Mouse (Mus musculus) CD4-positive, CD25-positive, alpha-beta regulatory T cell, adult 2 months (primary cell): ENCODE data around the gene Sgms1.

Source experiments
- DNase-seq: peaks from one replicate; pipeline ENCODE4 v3.0.0-alpha.2; 2012; ENCODE audit warnings: low read depth, low spot score

The Sgms1 gene

DNA sequence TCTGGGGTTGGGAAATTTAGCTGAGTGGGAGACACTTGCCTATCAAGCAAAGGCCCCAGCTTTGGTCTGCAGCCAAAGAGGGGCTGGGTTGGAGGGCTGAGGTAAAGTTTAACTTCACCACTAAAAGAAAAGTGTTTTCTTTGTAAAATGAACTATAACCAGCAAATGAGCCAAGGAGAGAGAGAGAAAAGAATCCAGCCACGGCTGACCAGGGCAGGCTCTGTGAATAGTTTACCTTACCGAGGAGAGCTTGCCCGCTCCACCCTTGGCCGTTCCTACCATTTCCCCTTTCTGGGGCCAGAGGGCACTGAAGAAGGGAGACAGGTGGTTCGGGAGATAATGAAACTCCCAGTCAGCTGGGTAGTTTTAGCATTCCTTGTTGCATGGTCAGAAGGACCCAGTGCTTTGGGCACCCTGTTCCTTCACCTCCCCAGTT lies 209.5 kb downstream of the Sgms1 start:
- no peak for DNase-seq

DNA sequence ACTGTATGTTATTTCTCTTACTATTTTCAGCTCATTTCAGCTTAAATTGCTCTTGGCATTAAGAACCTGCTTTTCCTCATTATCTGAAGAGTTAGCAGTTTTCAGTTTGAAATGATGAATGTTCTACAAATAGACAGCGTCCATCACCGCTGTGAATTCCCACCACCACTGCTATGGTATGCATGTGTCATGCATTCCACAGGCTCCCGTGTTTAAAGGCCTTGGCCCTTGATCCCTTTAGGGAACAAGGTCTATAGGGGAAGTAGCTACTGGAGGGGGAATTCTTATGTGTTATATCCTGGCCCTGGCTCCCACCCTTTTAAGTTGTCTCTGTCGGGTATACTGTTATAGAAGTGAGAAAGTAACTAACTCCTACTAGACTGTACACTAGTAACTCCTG lies 210.0 kb downstream of the Sgms1 start:
- no peak for DNase-seq

DNA sequence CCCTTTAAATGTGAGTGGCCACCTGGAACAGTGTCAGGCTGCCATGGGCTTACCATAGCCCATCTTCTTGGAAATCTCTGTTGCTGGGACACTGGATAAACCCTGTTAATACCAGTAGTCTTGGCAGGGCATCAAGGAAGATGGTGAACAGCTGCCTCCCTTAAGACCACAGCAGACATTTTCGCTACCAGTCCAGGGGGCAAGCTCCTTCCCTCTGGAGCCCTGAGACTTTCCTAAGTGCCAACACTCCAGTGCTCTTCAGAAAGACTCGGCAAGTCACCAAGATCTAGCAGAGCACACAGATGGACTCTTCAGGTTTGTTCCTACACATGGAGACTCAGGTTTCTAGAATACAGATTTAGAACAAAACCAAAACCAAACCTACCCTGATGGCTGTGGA lies 211.4 kb downstream of the Sgms1 start:
- DNase-seq = no peak

DNA sequence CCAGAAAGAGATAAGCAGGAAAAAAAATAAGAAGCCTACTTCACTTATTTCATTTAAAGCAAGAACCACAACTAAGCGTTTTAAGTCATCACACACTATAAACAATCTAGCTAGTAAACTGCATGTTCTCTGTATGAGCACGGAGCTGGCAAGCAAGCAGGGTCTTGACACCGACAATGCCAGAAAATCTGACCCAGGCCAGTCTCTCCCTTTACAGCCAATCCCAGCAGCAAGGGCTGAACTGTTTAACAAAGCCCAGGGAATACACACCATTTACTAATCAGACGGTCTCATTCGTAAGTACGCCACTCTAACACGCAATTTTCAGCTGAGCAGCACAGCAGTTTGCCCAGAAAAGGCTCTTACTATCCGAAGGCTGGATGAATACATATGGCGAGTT lies 213.1 kb downstream of the Sgms1 start:
- DNase-seq = no peak

DNA sequence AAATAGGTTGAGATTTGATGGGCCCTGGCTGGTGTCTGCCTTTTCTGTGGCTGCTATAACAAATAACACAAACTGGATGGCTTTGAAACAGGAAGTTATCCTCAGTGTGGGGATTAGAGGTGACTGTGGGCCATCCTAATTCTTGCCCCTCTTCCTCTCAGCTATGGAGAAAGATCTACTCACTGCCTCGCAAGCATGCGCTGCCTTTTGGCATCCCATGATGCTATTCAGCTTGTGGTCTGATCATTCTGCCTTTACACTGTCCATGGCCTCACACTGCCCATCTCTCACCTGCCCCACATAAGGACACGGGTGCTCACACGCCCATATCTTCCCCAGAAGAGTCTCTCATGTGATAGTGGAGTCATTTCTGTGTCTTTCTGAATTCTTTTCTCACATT lies 213.5 kb downstream of the Sgms1 start:
- no peak for DNase-seq

DNA sequence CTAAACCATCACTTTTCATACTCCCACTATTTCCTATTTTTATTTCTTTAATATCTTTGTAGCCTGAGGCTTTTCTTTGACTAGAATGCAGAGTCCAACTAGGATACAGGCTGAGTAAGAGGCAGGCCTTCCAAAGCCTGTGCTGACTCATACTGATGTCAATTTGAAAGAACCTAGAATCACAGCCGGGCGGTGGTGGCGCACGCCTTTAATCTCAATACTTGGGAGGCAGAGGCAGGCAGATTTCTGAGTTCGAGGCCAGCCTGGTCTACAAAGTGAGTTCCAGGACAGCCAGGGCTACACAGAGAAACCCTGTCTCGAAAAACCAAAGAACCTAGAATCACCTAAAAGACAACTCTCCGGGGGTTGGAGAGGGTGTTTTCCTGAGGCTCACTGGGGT lies 214.5 kb downstream of the Sgms1 start:
- no peak for DNase-seq

DNA sequence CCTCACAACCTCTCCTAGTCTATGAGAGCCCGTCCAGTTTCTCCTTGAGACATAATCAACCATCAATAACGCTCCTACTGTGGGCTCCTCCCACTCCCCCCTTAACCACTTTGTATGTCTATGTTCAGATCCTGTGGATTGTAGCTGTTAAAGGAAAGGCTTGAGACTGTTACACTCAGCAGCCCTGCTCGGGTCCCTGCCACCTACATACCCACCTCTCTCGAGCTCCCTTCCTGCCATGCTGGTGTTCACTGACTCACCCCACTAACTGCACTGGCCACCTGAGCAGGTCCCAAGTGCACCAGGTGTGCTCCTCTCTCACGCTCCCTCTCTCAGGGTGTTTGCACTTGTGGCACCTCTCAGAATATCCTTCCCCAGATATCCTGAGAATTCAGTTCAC lies 215.0 kb downstream of the Sgms1 start:
- no peak for DNase-seq

DNA sequence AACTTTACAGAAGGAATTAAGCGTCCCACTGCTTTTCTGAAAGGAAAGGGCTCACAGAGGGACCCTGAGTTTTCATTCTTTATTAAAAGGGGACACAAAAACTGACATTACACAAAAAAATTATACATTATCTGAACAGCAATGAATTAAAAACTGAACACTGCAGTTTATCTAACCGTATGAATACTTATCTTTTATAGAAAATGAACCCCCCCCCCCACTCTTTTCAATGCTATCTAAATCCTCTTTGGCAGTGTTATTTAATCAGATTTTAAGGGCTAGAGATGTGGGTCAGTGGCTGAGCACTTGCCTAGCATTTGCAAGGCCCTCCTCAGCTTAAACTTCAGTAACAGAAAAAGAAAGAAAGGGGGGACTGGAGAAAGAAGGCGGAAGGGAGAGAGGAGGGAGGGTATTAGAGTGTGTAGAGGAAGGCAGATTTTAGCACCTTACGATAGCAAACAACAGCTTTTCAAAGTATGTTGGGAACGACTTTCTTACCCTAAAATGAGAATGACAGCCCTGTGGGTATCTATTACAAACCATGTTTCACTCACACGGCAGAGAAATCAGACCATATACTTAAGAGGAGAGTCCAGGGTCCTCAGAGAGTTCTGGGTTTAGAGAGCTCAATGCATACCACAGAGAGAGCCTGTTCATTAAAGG lies 215.9 kb downstream of the Sgms1 start:
- no peak for DNase-seq

DNA sequence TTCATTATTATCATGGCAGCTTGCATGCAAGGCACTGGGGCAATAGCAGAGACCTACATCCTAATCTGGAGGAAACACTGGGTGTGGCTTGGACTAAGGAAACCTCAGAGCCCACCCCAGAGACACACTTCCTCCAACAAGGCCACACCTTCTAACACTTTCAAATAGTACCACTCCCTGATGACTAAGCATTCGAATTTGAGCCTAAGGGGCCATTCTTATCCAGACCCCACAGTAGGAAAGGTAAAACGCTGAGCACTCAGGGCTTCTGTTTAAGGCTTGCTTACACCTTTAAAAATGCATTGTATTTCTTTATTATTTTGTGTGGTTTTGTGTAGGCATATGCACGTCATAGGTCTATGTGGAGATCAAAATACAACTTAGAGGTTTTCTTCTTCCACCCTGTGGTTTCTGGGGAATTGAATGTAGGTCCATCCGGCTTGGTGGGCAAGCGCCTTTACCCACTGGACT lies 217.0 kb downstream of the Sgms1 start:
- peak; percentile 69 for DNase-seq

DNA sequence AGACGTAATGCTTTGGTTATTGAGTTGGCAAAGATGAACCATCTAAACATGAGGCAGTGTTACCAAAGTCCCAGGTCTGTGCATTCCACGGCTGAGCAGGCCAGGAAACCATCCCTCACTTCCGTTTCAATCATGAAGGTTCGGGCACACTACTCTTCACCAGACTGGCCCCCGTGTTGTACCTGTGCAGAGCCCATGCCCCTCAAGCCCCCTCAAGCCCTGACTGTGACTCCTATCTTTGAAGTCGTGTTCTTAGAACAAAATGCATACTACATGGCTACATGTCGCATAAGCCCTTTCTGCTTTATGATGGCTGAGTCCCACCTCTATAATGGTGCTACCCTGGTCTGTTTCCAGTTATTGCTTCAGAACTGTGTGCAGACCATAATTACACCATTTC lies 217.5 kb downstream of the Sgms1 start:
- no peak for DNase-seq

DNA sequence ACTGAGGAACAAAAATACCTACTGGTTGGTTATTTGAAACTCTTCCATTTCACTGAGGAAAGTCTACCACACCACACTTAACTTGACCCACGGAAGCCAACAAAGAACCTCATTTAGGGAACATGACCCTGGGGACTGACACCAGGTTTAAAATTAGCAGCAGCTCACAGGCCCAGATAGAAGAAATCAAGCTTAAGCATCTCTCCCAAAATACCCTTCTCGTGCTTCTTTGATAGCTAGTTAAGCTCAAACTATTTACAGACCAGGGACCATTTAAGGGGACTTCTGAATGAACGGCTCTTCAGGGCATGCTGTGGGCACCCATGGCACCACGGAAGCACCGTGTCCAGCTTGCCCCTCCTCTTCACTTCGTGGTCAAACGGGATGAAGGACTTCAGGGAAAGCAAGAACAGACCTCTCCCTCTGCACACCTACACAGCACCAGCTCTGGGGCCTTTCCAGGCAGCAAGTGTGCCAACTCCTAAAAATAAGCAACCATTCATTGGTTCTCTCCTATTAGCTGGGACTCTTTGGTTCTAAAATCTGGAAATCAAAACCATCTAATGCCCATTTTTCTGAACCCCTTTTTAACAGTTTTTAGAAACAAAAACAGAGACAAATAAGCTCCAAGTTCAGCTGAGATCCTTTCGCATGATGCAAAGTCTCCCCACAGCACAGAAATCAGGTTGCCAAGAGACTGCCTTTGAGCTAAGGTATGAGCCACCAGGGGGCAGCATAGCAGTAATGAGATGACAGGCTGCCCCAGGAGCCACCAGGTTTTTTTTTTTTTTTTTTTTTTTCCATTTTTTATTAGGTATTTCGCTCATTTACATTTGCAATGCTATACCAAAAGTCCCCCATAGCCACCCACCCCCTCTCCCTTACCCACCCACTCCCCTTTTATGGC lies 219.6 kb downstream of the Sgms1 start:
- DNase-seq = peak; percentile 92

DNA sequence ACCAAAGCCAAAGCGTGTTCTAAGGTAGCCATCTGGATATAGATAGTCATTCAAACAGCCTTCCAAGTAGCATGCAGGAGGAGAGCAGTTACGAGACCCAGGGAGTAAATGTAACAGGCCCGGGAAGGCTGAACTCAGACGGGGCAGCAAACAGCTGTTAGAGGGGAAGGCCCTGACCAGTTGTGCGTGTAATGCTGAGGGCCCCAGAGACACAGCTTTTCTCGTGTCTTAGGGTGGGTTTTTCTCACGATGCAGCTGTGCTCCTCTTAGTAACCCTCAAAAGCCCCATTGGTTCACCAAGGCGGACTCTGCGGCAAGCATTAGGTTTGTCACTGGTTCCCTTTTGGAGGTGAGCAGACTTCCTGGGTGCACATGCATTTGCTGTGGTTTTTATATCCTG lies 221.5 kb downstream of the Sgms1 start:
- peak; percentile 24 for DNase-seq

DNA sequence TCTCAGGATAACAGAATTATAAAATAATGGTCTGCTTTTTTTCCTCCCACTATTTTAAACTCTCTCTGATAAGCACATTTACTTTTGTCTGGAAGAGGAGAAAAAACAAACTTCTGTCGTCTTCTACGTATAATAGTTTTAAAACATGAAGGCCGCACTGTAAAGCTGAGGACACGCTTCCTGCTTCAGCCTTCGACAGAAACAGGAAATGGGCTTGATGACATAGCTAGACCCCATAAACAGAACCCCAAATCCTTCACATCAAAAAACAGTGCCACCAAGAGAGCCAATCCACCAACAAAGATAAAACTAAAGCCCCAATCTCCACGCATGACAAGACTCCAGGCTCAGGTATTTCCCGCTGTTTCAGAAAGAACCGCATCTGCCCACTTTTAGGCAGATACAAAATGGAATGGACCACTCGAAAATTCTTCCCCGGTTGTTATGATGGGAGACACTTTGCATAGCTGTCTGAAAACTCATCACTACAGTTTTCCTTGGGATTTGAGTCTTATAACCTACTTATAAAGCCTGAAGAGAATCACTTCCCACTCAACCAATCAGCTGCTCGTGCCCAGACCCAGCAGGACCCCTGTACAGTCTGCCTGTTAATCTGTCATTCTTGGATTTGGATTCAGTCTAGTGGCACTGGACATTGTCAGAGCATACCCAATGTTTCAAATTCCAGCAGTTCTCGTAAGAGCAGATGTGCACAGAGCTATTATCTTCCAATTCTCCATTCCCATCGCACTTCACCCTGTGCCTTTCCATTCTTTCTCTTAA lies 222.5 kb downstream of the Sgms1 start:
- peak; percentile 46 for DNase-seq

DNA sequence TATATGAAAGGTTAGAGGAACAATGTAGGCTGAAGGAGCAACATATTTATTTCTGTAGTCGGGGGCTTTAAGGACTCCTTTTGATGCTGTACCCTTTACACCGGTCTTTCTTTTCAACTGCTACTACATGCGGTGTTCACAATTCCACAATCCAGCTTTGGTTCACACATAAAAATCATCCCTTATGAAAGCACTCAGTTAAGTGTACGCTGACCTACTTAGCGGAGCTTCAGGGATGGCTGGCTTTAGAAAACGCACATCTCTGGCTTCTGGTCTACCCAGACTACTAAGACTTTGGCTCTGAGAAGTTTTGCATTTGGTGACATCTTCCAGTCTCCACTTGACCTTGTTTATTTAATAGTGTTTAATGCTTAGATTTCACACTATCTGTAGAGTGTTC lies 223.8 kb downstream of the Sgms1 start:
- DNase-seq = no peak

DNA sequence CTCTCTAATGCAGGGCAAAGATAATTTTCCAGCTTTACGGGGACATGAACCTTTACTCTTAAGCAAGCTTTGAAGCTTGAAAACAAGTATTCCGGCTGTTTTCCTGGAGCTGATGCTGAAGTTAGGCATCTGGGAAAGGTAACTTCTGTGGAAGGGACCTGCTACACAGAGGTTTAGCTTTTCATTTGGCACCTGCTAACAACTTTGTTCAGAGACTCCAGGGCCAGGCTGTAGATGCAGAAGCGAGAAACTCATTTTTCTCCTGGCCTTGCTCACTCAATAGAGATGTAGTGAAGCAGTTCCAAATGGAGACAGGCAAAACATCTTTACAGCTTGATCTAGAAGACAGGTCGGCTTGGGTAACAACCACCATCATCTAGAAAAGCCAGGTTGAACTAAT lies 225.4 kb downstream of the Sgms1 start:
- no peak for DNase-seq

DNA sequence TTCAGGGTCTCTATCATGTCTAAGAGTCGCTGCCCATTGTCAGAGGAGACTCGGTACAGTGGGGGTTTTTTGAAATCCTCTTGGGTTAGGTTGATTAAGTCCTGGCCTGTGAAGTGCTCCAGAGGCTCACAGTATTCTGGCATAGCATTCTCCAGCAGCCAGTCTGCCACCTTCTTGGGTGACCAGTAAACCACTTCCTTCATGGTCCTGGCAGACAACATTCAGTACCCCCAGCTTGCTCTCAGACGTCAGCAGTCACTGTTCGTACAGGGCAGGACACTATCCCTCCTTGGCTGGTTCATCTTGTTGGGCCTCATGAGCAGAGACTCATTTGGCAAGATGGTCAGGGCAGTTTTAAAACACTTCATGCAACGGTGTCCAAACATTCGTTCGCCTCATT lies 229.6 kb downstream of the Sgms1 start:
- no peak for DNase-seq

DNA sequence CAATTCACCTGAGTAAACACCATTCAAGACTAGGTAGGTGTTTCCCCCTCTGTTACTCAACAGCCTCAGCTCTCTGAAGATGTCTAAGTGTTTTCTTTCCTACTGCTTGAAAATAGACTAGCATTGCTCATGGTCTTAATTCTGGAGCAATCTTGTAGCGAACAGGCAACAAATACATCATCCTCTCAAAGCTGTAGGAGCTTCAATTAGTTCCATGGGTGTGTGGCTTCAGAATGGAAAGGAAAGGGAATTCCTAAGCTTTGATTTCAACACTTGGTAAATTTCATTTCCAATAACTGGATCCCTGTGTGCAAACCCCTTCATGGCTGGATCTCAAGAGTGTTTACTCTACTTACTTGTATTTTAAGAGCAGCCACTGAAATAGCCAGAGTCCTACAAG lies 230.3 kb downstream of the Sgms1 start:
- DNase-seq = no peak

DNA sequence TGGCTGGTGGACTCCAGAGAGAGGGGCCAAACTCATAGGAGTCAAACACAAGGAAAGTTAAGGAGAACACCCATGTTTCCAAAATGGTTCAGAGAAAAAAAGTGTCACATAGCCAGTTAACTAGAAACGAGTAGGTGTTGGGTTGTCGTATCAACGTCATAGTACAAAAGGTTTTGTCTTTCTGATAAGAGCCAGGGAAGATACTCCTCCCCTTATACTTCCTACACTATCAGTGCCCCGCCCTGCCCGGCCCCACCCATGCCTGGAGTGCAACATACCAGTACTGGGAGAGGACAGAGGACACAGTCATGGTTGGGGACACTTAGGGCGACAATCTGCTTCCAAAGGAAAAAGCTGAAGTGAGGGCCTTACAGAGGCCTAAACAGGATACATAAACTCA lies 232.5 kb downstream of the Sgms1 start:
- no peak for DNase-seq

DNA sequence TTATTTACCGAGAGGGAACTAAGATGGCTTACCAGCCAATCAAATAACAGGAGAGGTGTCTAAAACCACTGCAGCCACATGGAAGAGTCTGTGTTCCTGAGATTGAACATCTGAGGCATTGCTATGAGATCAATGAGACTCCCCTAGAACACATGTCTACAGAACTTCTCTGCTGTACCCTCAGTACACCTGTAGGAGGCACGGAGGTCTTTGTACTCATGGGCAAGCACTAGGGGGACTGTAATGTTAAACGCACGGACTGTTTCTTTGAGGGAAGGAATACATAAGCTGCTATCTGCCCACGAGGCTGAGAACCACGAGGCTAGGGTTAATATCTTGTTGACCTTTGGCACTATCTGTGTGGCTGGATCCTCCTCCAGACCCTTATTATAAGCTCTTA lies 237.0 kb downstream of the Sgms1 start:
- DNase-seq = no peak

DNA sequence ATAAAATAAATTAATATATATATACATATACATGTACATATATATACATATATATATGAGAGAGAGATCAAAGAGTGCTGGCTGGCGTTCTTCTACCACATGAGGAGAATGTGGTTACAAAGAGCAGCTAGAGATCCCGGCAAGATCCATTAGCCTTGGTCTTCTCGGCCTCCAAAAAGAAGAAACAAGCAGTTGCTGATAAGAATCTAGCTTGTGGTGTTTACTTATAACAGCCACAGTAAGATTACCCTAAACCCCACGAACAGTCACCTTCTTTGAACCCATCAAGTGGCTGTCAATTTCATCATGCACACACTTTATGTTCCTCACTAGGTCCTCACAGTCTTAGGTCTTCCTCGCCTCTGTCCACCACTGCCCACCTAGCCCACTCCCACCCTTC lies 240.8 kb downstream of the Sgms1 start:
- DNase-seq = peak; percentile 14

DNA sequence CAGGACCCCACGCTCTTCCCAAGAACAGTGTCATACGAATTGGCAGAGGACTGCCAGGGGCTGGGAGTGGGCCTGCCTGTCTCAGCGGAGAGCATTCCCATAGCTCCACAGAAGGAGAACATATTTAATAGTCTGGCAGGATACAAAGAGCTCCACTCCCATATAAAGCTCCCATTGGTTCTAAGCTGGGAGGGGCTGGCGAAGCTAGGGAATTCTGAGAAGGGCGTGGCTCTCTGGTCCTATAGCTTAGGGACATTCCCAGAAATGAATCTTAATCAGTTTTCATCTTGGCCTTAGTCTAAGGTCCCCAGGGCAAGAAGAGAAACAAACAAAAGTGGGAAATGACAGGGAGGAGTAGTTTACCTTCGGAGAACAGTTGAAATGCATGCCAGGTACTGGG lies 247.1 kb downstream of the Sgms1 start:
- no peak for DNase-seq

DNA sequence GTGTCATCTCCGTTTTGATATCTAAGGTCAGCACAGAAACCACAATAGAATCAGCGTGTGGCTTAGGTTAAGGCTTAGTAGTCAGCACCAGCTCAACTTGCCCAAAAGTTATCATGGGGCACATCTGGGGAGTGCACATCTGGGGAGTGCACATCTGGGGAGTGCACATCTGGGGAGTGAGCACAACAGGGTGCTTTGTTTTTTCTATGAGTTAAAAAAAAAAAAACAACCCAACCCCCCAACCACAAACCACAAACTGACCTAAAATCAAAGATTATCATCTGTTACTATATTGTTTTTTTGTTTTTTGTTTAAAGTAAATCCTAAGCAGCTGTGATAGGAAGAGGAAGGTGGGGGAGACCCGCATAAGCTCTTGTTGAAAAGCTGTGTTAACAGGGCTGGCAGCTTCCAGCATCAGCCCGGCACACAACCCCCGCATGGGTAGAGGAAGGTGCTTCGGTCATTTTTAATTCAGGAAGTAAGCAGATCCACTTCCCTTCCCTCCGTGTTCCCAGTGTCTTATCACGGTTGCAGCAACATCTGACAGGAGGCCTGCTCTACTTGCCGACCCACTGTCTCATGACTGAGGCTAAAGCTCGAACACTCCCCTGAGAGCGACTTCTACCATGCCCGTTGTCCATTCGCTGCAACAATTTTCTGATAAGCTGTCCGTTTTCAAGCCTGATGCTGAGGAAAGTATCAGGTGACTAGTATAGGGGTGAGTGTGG lies 251.0 kb downstream of the Sgms1 start:
- DNase-seq = peak; percentile 24
